Mouse (Mus musculus): Measurements from ENCODE around the gene Fam129b.
"Not testable (repeated sequence)": the region's sequence is repeated elsewhere in the genome, so short reads cannot be mapped to it uniquely, and the experiment has no call there.

Gene Fam129b

GRCm38 (mm10) chr2:32875675-32876489 is at the start of gene Fam129b:
Fam129b (plus strand) TSS chr2:32876114.
- DNase-seq (ENCODE audit: low read depth, low spot score), result no peak

- DNase-seq (ENCODE audit: low read depth, low spot score), result no peak
Measured at GRCm38 (mm10) chr2:32828979-32829676, 46.8 kb upstream of the Fam129b start.

GRCm38 (mm10) chr2:32834496-32834895 is 41.4 kb upstream of the Fam129b start:
- DNase-seq (ENCODE audit: low read depth, low spot score), result no peak

GRCm38 (mm10) chr2:32835588-32835987 is 40.3 kb upstream of the Fam129b start:
- DNase-seq (ENCODE audit: low read depth, low spot score), result no peak

GRCm38 (mm10) chr2:32838147-32838884 is 37.6 kb upstream of the Fam129b start:
- DNase-seq (ENCODE audit: low read depth, low spot score), result no peak

- DNase-seq (ENCODE audit: low read depth, low spot score), result no peak
Measured at GRCm38 (mm10) chr2:32839261-32839660, 36.7 kb upstream of the Fam129b start.

GRCm38 (mm10) chr2:32841099-32841498 is 34.8 kb upstream of the Fam129b start:
- no peak for DNase-seq (ENCODE audit: low read depth, low spot score)

GRCm38 (mm10) chr2:32842558-32842957 is 33.4 kb upstream of the Fam129b start:
- DNase-seq (ENCODE audit: low read depth, low spot score), result no peak

GRCm38 (mm10) chr2:32845572-32846100 is 30.3 kb upstream of the Fam129b start:
- no peak for DNase-seq (ENCODE audit: low read depth, low spot score)

- DNase-seq (ENCODE audit: low read depth, low spot score), result peak; percentile 88
Measured at GRCm38 (mm10) chr2:32846101-32846804, 29.7 kb upstream of the Fam129b start.

GRCm38 (mm10) chr2:32846805-32847467 is 29.0 kb upstream of the Fam129b start, which contains the start of gene Stxbp1:
Stxbp1 (minus strand) TSS chr2:32847245.
- peak; percentile 79 for DNase-seq (ENCODE audit: low read depth, low spot score)

- no peak for DNase-seq (ENCODE audit: low read depth, low spot score)
Measured at GRCm38 (mm10) chr2:32847468-32847821, 28.5 kb upstream of the Fam129b start.

- DNase-seq (ENCODE audit: low read depth, low spot score), result peak; percentile 76
Measured at GRCm38 (mm10) chr2:32852156-32852555, 23.8 kb upstream of the Fam129b start.

- DNase-seq (ENCODE audit: low read depth, low spot score), result not testable (repeated sequence)
Measured at GRCm38 (mm10) chr2:32853716-32854115, 22.2 kb upstream of the Fam129b start.

GRCm38 (mm10) chr2:32854206-32854605 is 21.7 kb upstream of the Fam129b start:
- DNase-seq (ENCODE audit: low read depth, low spot score), result no peak

GRCm38 (mm10) chr2:32855046-32855785 is 20.7 kb upstream of the Fam129b start:
- DNase-seq (ENCODE audit: low read depth, low spot score), result no peak

- DNase-seq (ENCODE audit: low read depth, low spot score), result no peak
Measured at GRCm38 (mm10) chr2:32855790-32856465, 20.0 kb upstream of the Fam129b start.

GRCm38 (mm10) chr2:32857584-32857983 is 18.3 kb upstream of the Fam129b start:
- DNase-seq (ENCODE audit: low read depth, low spot score), result peak; percentile 83

- no peak for DNase-seq (ENCODE audit: low read depth, low spot score)
Measured at GRCm38 (mm10) chr2:32859010-32859621, 16.8 kb upstream of the Fam129b start.
